Mouse (Mus musculus): ENCODE data around the gene A930017K11Rik.

The A930017K11Rik gene

DNA sequence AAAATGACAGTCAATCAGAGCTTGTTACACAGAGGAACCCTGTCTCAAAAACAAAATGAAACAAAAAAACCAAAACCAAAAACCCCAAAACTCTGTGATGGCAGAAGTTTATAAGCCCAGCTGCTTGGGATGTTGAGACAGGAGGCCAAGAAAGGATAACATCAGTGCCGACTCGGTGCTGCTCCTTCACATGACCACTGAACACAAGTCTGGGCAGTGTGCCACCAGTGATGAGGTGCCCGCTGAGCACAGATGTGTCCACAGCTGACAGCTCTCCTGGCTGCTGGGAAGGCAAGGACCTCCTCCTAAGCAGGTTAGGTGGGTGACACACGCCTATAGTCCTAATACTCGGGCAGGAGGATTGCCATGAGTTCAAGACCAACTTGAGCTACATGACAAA lies 30.2 kb downstream of the A930017K11Rik start:
- DNase-seq = peak; percentile 43

DNA sequence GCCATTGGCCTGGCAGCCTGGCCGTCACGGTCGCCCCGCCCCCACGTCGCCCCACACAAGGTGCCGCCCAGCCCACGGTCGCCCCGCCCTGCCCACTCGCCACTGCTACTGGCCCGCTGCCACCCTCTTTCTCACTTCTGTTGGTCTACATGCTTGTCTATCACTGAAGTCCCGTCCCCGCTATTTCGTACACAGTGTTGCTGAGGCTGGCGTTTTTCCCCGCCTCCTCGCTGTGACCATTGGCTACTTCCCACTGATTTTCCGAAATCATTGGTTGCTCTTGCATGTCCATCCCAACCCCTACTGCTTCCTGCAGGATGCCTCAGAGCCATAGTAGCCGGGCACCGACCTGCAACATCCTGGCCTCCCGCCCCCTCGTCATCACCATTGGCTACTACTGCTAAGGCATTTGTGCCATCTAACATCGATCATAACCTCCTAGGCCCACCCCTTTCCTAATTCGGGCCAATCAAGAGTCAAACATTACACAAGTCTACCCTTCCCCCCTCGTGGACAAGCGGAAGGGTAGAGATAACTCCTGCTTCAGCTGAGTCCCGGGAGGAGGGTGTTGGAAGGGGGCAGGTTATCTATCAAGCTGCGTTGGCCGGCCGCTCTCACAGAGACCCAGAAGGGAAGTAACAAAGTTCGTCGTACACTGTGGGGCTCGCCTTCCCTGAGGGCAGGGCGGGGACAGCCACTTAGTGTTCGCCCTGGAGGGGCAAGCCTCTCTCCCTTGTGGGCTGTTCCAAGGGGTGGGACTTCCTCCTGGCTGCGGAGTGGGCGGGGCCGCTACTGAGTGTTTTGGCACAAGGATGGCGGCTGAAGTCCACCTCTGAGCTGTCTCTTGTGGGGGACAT lies 32.4 kb downstream of the A930017K11Rik start:
- DNase-seq = peak; percentile 100

DNA sequence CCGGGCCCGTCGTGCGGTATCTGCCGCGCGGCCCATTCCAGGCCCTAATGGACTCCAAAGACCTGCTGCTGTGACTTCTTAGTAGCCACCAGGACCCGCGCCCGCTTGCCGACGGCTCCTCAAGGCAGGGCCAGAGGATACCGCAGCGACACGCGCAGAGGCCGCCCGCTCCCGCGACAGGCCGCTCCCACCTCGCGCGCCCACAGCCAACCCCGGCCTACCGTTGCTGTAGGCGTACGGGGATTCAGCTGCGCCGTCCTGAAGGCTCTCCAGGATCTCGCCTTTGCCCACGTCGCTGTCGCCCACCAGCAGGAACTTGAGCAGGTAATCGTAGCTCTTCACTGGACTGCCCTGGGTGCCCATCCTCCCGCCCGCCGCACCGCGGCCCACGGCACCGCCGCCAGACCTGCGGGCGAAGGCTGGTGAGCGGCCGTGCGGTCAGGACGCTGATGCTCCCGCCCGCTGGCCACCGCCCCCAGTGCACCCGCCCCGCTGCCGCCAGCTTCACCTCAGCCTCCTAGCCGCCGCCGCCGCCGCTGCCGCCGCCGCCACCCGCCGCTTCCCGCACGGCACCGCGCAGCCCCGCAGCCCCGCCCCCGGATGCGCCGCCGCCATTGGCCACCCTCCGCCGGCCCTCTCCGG lies 33.1 kb downstream of the A930017K11Rik start, which contains the start of gene Rab40c:
TSS of gene Rab40c (minus strand) at position 584 of the 642 bp plus-strand sequence.
- peak; percentile 69 for DNase-seq

DNA sequence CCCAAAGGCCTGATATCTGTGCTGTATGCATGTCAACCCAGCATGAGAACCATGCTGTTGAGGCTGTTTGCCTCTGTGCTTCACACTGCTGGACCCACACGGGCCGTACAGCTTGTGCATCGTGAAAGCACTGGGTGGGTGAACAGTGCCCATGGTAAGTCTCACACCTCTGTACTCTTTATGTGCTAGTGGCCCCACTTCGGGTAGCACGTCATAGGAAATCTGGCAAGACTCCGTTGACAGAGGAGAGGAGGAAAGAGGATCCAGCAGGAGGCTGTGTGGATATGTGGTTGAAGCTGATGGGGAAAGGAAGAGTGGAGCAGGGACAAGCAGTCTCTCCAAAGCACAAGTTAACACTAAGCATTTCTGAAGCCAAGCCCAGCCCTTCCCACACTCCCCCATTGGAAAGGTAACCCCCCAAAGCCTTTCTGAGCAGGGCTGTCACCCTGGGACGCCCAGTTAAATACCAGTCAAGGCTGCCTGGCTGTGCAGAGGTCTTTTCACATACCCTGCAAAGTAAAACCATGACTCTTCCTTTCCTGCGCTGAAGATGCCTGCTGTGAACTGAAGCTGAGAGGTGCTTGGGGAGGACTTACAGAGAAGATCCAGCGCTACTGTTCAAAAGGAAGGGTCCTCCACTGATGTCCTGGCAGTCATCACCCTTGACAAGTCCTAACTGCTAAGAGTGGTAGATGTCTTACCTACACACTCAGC lies 34.2 kb downstream of the A930017K11Rik start:
- no peak for DNase-seq

DNA sequence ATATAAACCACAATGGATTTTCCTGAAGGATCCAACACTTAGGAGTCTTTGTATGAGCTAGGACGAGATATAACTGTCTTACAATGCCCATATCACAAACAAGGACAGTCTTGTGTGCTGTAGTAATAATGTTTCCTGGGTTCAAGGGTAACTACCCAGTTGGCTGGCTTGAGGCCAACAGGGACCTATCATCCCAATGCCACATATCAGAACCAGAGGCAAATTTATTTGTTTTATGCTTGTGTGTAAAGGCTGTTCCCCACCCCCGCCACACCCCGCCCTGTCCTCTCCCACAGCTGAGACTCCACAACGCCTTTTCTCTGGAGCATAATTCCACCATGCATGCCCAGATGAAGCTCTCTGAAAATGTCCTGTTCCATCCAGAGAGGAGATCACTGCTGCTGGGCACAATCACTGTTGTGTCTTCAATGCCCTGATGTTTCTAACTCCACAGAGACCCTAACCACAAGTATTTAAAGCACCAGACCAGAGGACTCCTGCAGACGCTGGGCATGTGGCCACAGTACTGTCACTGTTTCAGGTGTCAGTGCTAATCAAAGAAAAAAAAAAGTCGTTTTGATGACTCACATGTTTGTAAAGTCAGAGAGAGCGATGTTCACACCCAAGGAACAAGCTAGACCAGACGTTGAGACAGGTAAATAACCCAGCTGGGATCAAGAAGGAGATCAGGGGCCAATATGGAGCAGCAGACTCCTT lies 35.3 kb downstream of the A930017K11Rik start:
- no peak for DNase-seq

DNA sequence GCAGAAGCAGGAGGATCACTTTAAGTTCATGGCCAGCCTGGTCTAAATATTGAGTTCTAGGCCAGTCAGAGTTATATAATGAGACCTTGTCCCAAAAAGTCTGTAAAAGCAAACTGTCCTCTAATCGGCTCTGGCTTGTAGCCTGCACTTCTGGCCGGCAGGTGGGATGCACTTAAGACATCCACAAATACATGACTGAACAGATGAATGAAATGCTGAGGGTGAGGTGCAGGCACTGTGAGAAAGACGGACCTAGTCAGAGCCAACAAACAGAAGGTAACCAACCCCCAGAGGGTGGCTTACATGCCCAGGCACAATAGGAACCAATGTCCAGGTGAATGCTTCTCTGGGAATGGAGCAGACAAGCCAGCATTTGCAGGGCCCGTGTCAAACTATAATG lies 38.1 kb downstream of the A930017K11Rik start:
- DNase-seq = no peak

DNA sequence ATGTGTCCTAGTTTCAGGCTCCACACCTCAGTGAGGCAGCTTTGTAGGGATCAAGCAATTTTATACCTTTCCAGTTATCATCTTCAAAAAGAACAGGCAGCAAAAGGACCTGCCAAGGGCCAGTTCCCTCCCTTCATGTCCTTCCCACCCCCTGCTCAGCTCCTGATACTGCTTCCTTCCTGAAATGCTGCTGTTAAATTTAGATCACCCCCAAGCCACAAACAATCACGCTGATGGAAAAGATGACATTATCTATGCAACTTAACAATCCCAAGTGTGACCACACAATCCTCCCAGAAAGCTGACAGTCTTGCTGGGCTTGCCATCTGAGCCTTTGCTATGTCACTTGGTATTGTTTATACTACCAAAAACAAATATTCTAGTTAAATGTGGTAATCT lies 38.5 kb downstream of the A930017K11Rik start:
- no peak for DNase-seq

DNA sequence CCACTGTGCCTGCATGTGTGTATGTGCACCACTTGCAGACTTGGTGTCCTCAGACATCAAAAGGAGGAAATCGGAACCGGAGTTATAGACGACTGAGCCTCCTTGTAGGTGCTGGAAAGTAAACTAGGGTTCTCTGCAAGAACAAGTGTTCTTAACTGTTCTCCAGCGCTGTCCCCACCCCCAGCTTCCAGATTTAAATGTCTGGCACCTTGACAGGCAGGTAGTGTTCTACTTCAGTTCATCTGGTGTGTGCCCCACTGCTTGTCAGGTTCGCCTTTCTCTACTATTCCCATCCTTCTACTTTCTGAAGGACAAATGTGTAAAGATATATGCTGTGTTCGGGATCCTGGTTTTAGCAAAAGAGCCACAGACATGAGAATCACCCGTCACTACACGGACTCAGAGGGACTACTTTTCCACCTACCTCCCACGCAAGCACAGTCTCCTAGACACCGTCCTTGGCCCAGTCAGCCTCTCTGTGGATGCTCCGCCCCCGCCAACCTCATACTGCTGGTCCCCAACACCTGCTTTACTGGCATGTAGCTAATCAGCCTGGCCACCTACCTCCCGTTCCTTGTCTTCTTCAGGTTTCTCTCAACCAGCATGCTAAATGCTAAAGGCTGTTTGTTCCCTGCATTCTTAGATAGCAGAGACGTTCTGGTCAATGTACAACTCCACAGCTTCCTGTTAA lies 39.0 kb downstream of the A930017K11Rik start:
- peak; percentile 23 for DNase-seq

DNA sequence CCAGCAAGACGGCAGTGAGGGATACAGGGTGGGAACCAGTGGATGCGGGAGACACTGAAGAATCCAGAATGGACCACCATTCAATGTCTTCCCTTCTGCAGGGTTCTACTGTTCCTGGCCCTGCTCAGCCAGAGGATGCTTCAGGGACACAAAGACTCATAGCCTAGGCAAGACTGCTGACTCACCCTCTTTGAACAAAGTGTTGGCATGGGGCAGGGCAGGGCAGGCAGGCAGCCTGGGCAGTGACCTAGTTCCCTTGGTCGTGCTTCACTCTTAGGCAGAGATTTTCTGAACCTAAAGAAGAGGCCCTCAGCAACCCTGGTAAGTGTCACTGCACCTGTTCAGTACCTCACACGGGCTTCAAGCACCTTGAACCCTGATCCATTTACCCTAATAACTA lies 40.5 kb downstream of the A930017K11Rik start:
- DNase-seq = peak; percentile 18

DNA sequence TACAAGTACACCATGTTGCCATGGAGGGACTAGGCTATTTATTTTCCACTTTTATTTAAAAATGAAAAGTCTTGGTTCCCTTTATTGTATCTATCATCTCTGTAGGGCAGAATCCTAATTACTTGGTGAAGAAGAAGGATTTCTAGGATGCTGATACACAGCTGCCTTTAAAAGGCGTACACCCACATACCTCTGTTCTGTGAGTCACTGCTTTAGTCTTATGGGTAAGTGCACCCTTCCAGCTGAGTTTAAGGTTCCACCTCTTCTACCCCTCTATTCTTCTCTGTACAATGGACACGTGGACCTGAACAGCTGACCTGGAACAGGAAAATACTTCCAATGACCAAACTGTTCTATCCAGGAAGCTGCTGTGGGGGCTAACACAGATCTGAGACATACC lies 44.7 kb downstream of the A930017K11Rik start:
- no peak for DNase-seq

DNA sequence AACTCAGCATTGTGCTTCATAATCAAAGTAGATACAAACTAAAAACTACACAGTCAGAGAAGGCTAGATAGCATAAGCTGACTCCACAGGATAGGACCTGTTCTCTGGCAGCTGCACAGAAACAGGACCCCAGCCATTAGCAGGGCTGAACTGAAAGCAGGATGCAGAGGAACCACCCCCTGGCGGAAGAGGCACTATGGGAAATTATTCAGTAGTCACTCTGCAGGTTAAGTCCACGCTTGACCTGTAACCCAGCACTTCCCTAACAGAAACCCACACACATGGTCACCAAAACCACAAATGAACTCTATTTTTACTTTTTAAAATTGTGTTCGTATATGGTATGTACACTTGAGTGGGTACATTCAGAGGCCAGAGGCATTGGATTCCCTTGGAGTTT lies 49.3 kb downstream of the A930017K11Rik start:
- DNase-seq = no peak

DNA sequence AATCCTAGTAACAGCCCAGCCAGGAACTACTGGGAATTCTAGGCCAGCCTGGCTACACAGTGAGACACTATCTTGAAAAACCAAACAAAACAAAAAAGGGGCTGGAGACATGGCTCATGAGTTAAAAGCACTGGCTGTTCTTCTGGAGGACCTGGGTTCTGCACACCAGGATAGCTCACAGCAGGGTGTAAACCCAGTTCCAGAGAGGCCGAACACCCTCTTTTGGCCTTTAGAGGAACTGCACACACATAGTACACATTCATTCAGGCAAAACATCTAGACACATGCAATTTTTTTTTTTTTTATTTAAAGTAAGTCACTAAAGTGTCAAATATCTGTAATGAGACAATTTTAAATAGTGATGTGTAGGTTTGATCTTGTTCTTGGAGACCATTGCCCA lies 52.2 kb downstream of the A930017K11Rik start:
- no peak for DNase-seq

Measured in kidney, postnatal 10 days (tissue).